Mouse (Mus musculus) heart, postnatal 0 days (tissue): ENCODE results near the gene Lcn12. TPM values are rescaled to one million over a fixed set of nuclear protein-coding genes. Genes with fewer than 3 reads are reported as not detected.

Experiments
- ATAC-seq: fragments of 200-750 bp; cut with Nextera tagmentation; 2 replicates; pipeline ENCODE4 v1.8.0; 2017; ENCODE audit warnings: low read depth, moderate number of reproducible peaks, moderate library complexity; ENCODE audit not compliant: insufficient read depth
- DNase-seq: peaks from one replicate; pipeline ENCODE4 v3.0.0-alpha.2; 2016; ENCODE audit warnings: low spot score
- H3K27ac ChIP-seq: fragments of 300-500 bp; sonication (generic); 2 replicates; pipeline ENCODE4 v1.5.1; 2014; ENCODE audit warnings: low read depth, mild to moderate bottlenecking
- H3K27me3 ChIP-seq: fragments of 300-500 bp; sonication (generic); 2 replicates; pipeline ENCODE4 v1.6.1; 2014; ENCODE audit warnings: low read length, mixed read lengths; ENCODE audit not compliant: control insufficient read depth, insufficient read depth
- H3K36me3 ChIP-seq: fragments of 300-500 bp; sonication (generic); replicated peaks from 2 replicates; pipeline ENCODE4 v1.6.1; 2014; ENCODE audit warnings: low read length, mixed read lengths; ENCODE audit not compliant: control insufficient read depth, insufficient read depth
- H3K4me1 ChIP-seq: fragments of 300-500 bp; sonication (generic); 2 replicates; pipeline ENCODE4 v1.6.1; 2014; ENCODE audit warnings: antibody characterized with exemption; ENCODE audit not compliant: control insufficient read depth, insufficient read depth
- H3K4me2 ChIP-seq: fragments of 300-500 bp; sonication (generic); 2 replicates; pipeline ENCODE4 v1.6.1; 2014; ENCODE audit warnings: low read depth, mild to moderate bottlenecking, low read length, moderate library complexity
- H3K4me3 ChIP-seq: fragments of 300-500 bp; sonication (generic); 2 replicates; pipeline ENCODE4 v1.5.1; 2014; ENCODE audit warnings: low read depth, low read length
- H3K9ac ChIP-seq: fragments of 300-500 bp; sonication (generic); replicated peaks from 2 replicates; pipeline ENCODE4 v1.6.1; 2014; ENCODE audit warnings: low read depth, low read length, mixed read lengths
- H3K9me3 ChIP-seq: fragments of 300-500 bp; sonication (generic); replicated peaks from 2 replicates; pipeline ENCODE4 v1.6.1; 2016; ENCODE audit warnings: low read length; ENCODE audit not compliant: control insufficient read depth
- CTCF ChIP-seq: IDR thresholded peaks from 2 replicates; pipeline ENCODE4 v1.5.1; 2016; ENCODE audit warnings: antibody characterized with exemption, control low read depth, low read depth
- EP300 ChIP-seq: IDR thresholded peaks from 2 replicates; pipeline ENCODE4 v1.6.1; 2016; ENCODE audit warnings: antibody characterized with exemption, low read depth
- WGBS: fragments of 180-500 bp; shearing (Covaris S2); extraction: QIAGEN DNeasy Blood & Tissue Kit; methylation state at CpG from one replicate; pipeline ENCODE4 v1.1.7; 2014; 5-methylcytosine and 5-hydroxymethylcytosine counted together
- polyA plus RNA-seq: library from polyadenylated mRNA; unstranded; fragments of >200 nt; fragmentation: Nextera tagmentation; extraction: Ambion mirVana; gene quantifications from 2 replicates; pipeline ENCODE4 v1.2.1, GENCODE M21; 2015
- total RNA-seq: library from RNA; depleted of rRNA; stranded (reverse); fragments of >200 nt; gene quantifications from 2 replicates; pipeline ENCODE4 v1.2.3, GENCODE M21; 2014; ENCODE audit warnings: low replicate concordance

The Lcn12 gene
- total and polyA plus RNA-seq, 2 experiments from 2014 or later: not detected

- H3K4me3 ChIP-seq: no peak overlapping the region
- H3K27me3 ChIP-seq: peaks cover 7% of the 10 kb centered on the region; the same call in 1 of the 2 replicates
- H3K4me2 ChIP-seq: no peak overlapping the region
- no peak overlapping the region for H3K27ac ChIP-seq
- no peaks in the 10 kb centered on the region for H3K36me3 ChIP-seq
- DNase-seq: no peak
- WGBS: 18% methylated on average over 7 of the region's 7 CpGs
- TF ChIP-seq CTCF: peak; percentile 51
- TF ChIP-seq EP300: no peak
- H3K4me1 ChIP-seq: no peaks in the 10 kb centered on the region; the same call in 1 of the 2 replicates
- no peaks in the 10 kb centered on the region for H3K9me3 ChIP-seq
- ATAC-seq: no peak
- H3K9ac ChIP-seq: no peak overlapping the region
Observed at GRCm38 (mm10) chr2:25482969-25483368, 10.7 kb downstream of the Lcn12 start.

GRCm38 (mm10) chr2:25480541-25480940, 13.2 kb downstream of the Lcn12 start:
- no peaks in the 10 kb centered on the region for H3K9me3 ChIP-seq
- DNase-seq: no peak
- no peaks in the 10 kb centered on the region; the same call in 1 of the 2 replicates for H3K4me1 ChIP-seq
- no peak overlapping the region for H3K9ac ChIP-seq
- WGBS: 77% methylated on average over 1 of the region's 1 CpGs
- no peak for ATAC-seq
- H3K27ac ChIP-seq: no peak overlapping the region
- no peaks in the 10 kb centered on the region for H3K36me3 ChIP-seq
- no peak overlapping the region for H3K4me2 ChIP-seq
- H3K27me3 ChIP-seq: no peaks in the 10 kb centered on the region
- no peak for TF ChIP-seq EP300
- no peak for TF ChIP-seq CTCF
- no peak overlapping the region for H3K4me3 ChIP-seq

GRCm38 (mm10) chr2:25479551-25480311, 14.0 kb downstream of the Lcn12 start:
- H3K4me2 ChIP-seq: no peak overlapping the region
- no peak for ATAC-seq
- H3K4me1 ChIP-seq: no peaks in the 10 kb centered on the region; the same call in 1 of the 2 replicates
- 67% methylated on average over 10 of the region's 10 CpGs for WGBS
- H3K9ac ChIP-seq: no peak overlapping the region
- no peaks in the 10 kb centered on the region for H3K27me3 ChIP-seq
- no peaks in the 10 kb centered on the region for H3K9me3 ChIP-seq
- H3K4me3 ChIP-seq: no peak overlapping the region
- TF ChIP-seq EP300: no peak
- no peak for TF ChIP-seq CTCF
- no peak overlapping the region for H3K27ac ChIP-seq
- no peak for DNase-seq
- no peaks in the 10 kb centered on the region for H3K36me3 ChIP-seq

GRCm38 (mm10) chr2:25477967-25478675, 15.6 kb downstream of the Lcn12 start:
- Histone ChIP-seq H3K4me2 (no peak overlapping the region), H3K27me3 (no peaks in the 10 kb centered on the region), H3K4me1 (no peaks in the 10 kb centered on the region; the same call in 1 of the 2 replicates), H3K36me3 (no peaks in the 10 kb centered on the region), H3K9ac (no peak overlapping the region), H3K27ac (no peak overlapping the region), H3K9me3 (no peaks in the 10 kb centered on the region), H3K4me3 (no peak overlapping the region)
- TF ChIP-seq CTCF: no peak
- TF ChIP-seq EP300: no peak
- DNase-seq: no peak
- peak; percentile 63 for ATAC-seq
- WGBS: 73% methylated on average over 3 of the region's 3 CpGs

GRCm38 (mm10) chr2:25477541-25477940, 16.2 kb downstream of the Lcn12 start:
- DNase-seq (no peak), ATAC-seq (no peak)
- 82% methylated on average over 8 of the region's 8 CpGs for WGBS
- Histone ChIP-seq H3K4me3 (no peak overlapping the region), H3K4me2 (no peak overlapping the region), H3K27ac (no peak overlapping the region), H3K9ac (no peak overlapping the region), H3K9me3 (no peaks in the 10 kb centered on the region), H3K4me1 (no peaks in the 10 kb centered on the region; the same call in 1 of the 2 replicates), H3K36me3 (no peaks in the 10 kb centered on the region), H3K27me3 (no peaks in the 10 kb centered on the region)
- TF ChIP-seq CTCF (no peak), EP300 (no peak)
